Mouse (Mus musculus) retina, adult 2 months (tissue): ENCODE measurements around the gene Olfr733.

Experiments used
- DNase-seq: peaks from one replicate; pipeline ENCODE4 v3.0.0-alpha.2; 2012; ENCODE audit warnings: low read depth, low spot score

Olfr733 gene

DNA sequence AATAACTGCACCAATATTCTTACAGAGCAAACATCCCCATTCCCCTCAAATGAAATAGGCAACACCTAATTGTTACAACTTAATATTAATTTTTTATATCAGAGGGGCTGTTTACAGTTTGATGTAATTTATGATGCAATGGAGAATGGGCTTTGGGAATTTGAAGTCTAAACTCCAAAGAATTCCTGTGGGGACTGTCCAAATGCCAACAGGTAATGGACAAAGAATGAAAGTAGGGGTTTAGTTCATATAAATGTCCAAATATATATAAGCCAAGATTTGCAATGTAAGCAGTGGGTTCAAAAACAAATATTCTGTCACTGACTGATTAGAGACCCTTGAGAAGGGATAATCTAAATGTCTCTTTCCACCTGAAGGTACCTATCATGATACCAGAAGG is at the start of gene Olfr733:
Olfr733 (minus strand) TSS at position 101 of the 400 bp plus-strand sequence.
- DNase-seq, result no peak

DNA sequence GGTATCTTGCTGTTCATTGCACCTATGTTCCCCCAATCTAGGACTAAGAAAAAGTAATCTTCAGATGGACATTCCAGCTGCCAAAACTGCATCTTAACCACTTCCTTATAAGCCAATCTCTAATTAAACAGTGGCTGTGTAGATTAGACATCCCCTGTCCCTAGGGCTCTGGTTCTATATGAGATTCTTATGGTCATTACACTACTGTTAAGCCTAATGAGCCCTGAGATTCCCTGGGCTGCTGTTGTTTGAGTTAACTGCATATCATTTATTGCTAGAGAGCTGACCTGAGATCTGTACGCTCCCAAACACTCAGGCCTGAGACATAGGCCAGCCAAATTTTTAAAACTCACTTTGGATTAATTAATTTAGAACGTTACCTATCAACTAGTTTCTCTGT is 47.5 kb upstream of the Olfr733 start, which contains the start of gene Olfr735:
Olfr735 (minus strand) TSS at position 77 of the 400 bp plus-strand sequence.
- no peak for DNase-seq

- no peak for DNase-seq
These were observed 25.3 kb upstream of the Olfr733 start, which contains the start of gene Olfr734 for GRCm38 (mm10) chr14:50326661-50327060. Gene Olfr734 (minus strand): TSS chr14:50326761.

- no peak for DNase-seq
These were observed 17.2 kb downstream of the Olfr733 start, which contains the start of gene Olfr732 for GRCm38 (mm10) chr14:50284106-50284505. Gene Olfr732 (minus strand): TSS chr14:50284206.
